Mouse (Mus musculus) kidney, postnatal 10 days (tissue): Measurements from ENCODE around the gene Setx.

Experiments
- DNase-seq: peaks from one replicate; pipeline ENCODE4 v3.0.0; 2021; ENCODE audit warnings: mixed read lengths

The Setx gene

GRCm38 (mm10) chr2:29151941-29152340, 28.0 kb downstream of the Setx start:
- no peak for DNase-seq

- DNase-seq = no peak
Measured at GRCm38 (mm10) chr2:29168067-29168466, 44.1 kb downstream of the Setx start.

- no peak for DNase-seq
Measured at GRCm38 (mm10) chr2:29174887-29175286, 50.9 kb downstream of the Setx start.

GRCm38 (mm10) chr2:29179810-29180209, 55.8 kb downstream of the Setx start:
- no peak for DNase-seq

- DNase-seq = no peak
Measured at GRCm38 (mm10) chr2:29181111-29181510, 57.1 kb downstream of the Setx start.

- no peak for DNase-seq
Measured at GRCm38 (mm10) chr2:29183266-29183924, 59.4 kb downstream of the Setx start.

GRCm38 (mm10) chr2:29186209-29186608, 62.2 kb downstream of the Setx start:
- no peak for DNase-seq

- DNase-seq = peak; percentile 62
Measured at GRCm38 (mm10) chr2:29190392-29190791, 66.4 kb downstream of the Setx start.

- peak; percentile 71 for DNase-seq
Measured at GRCm38 (mm10) chr2:29191216-29192215, 67.5 kb downstream of the Setx start.

GRCm38 (mm10) chr2:29192629-29193278, 68.8 kb downstream of the Setx start:
- no peak for DNase-seq

- DNase-seq = no peak
Measured at GRCm38 (mm10) chr2:29193819-29194546, 70.0 kb downstream of the Setx start.

- peak; percentile 88 for DNase-seq
Measured at GRCm38 (mm10) chr2:29194547-29195463, 70.8 kb downstream of the Setx start.

- DNase-seq = no peak
Measured at GRCm38 (mm10) chr2:29196844-29197243, 72.9 kb downstream of the Setx start.

GRCm38 (mm10) chr2:29198446-29198845, 74.5 kb downstream of the Setx start:
- no peak for DNase-seq

- peak; percentile 68 for DNase-seq
Measured at GRCm38 (mm10) chr2:29199909-29200308, 75.9 kb downstream of the Setx start.

- no peak for DNase-seq
Measured at GRCm38 (mm10) chr2:29201223-29201955, 77.4 kb downstream of the Setx start.

- DNase-seq = no peak
Measured at GRCm38 (mm10) chr2:29206156-29206555, 82.2 kb downstream of the Setx start.

- peak; percentile 75 for DNase-seq
Measured at GRCm38 (mm10) chr2:29216286-29217012, 92.5 kb downstream of the Setx start.

GRCm38 (mm10) chr2:29217042-29217441, 93.1 kb downstream of the Setx start:
- no peak for DNase-seq

- DNase-seq = peak; percentile 26
Measured at GRCm38 (mm10) chr2:29217897-29218296, 93.9 kb downstream of the Setx start.
